Mouse (Mus musculus): ENCODE results near the gene Rnf208.

DNA sequence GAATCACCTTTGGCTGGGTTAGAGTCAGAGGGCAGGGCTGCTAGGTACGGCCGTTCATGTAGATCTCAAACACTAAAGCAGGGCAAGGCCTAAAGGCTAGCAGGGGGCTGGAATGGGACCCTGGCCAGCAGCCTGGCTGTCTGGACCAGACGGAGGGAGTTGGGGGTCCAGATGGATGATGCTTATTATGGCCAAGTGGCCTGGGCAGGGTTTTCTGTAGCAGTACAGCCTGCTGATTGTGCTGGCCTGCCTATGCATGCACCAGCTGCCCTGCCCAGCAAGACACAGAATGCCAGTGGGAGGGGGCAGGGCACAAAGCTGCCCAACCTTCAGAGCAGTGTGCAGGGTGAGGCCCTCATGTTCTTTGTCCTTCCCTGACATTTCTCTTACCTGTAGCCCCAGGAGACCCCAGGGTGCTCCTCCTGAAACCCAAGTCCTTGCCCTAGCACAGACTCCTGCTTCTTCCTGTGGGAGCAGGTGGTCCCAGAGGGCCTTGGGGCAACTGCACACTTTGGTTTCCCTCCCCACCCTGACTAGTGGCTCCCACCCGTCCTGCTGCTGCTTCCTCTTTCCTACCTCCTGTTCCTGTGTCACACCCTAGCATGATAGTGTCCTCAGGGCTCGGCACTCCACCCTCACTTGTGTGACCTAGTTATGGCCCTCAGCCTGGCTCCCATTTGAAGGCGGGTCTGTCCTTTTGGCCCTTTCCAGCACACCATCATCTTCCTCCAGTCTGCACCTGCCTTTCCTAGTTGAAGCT, 24.0 kb downstream of the Rnf208 start:
- TF ChIP-seq CTCF (IDR thresholded peaks at IDR 0.05; ENCODE audit: borderline replicate concordance, insufficient read depth, low read depth, low read length), result no peak
- TF ChIP-seq POLR2A (IDR thresholded peaks at IDR 0.05; ENCODE audit: borderline replicate concordance, insufficient read depth, low read length), result peak; percentile 34; the same call in 1 of the 2 replicates

All from cerebellum, adult 2 months (tissue).